Mouse (Mus musculus): ENCODE results near the gene Crip1. TPM values are rescaled to one million over a fixed set of nuclear protein-coding genes. Genes with fewer than 3 reads are reported as not detected.

The Crip1 gene
- polyA plus RNA-seq, 1 experiment from 2014 or later: 560 TPM

- Histone ChIP-seq H3K9ac (no peak overlapping the region), H3K36me3 (peaks cover 23% of the 10 kb centered on the region; the same call in 1 of the 2 replicates), H3K4me1 (peaks cover 47% of the 10 kb centered on the region), H3K9me3 (no peaks in the 10 kb centered on the region), H3K4me2 (no peak overlapping the region), H3K27ac (no peak overlapping the region), H3K4me3 (no peak overlapping the region), H3K27me3 (no peaks in the 10 kb centered on the region)
- no peak for ATAC-seq (ENCODE audit: insufficient number of reproducible peaks, low FRiP score, low TSS enrichment, low read depth)
- 79% methylated on average over 4 of the region's 4 CpGs for WGBS
These were observed 38.5 kb upstream of the Crip1 start for GRCm38 (mm10) chr12:113107431-113108124.

DNA sequence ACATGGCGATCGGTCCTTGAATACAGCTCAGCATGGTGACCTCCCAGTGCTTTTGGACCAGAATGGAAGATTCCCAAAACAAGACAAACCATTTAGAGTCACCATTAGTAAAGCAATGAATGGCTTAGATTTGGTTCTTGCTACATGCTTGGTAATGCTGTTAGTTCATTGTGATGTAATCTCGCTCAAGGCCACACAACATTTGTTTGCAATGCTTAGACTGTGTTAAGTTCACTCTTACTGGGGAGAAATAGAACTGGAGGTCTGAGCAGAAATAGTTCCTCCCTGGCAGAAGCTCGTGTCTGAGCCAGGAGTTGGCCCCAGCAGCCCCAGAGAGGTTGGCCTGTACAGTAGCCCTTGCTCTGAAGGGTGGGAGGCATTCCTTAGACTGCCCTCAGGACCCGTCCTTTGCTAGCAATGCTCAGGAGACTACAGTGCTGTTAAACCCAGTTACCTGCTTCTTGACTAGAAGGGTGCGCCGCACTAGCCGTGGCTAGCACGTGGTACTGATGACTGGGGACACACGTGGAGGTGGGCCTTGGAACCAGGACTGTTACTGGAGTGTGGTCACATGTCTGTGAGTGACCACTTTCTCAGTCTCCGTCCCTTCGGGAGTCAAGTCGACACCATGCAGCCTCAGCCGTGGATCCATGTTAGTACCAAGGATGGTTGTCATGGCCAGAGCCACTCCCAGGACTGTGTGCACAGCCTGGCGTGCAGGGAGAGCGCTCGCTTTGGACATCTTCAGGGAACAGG is 37.4 kb upstream of the Crip1 start:
- Histone ChIP-seq H3K4me3 (no peak overlapping the region), H3K4me1 (peaks cover 37% of the 10 kb centered on the region), H3K9me3 (no peaks in the 10 kb centered on the region), H3K27me3 (no peaks in the 10 kb centered on the region), H3K4me2 (no peak overlapping the region), H3K36me3 (peaks cover 29% of the 10 kb centered on the region; the same call in 1 of the 2 replicates), H3K27ac (no peak overlapping the region; the same call in 1 of the 2 replicates), H3K9ac (no peak overlapping the region)
- WGBS: 82% methylated on average over 17 of the region's 17 CpGs
- no peak for ATAC-seq (ENCODE audit: insufficient number of reproducible peaks, low FRiP score, low TSS enrichment, low read depth)

- Histone ChIP-seq H3K36me3 (peaks cover 40% of the 10 kb centered on the region), H3K9ac (no peak overlapping the region)
- no peak for ATAC-seq (ENCODE audit: insufficient number of reproducible peaks, low FRiP score, low TSS enrichment, low read depth)
These were observed 36.3 kb upstream of the Crip1 start for GRCm38 (mm10) chr12:113109801-113110200.

DNA sequence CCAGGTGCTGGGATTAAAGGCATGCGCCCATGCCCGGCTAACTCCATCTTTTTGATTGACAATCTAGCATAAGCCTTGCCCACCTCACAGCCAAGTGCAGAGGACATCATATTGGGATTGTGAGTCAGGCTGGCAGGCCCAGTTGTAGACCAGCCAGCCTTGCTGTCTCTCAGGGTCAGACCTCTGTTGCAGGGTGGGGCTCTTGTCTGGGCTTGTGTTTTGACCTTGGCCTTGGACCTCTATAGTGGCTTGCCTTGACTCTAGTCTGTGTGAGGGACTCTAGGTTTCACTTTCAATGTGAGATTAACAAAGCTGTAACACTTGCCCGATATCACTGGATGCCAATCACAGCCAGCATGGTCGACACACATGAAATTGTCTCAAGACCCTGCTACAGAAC is 32.0 kb upstream of the Crip1 start:
- ATAC-seq (ENCODE audit: insufficient number of reproducible peaks, low FRiP score, low TSS enrichment, low read depth): no peak

More at GRCm38 (mm10) chr12:113109801-113110200, 36.3 kb upstream of the Crip1 start:
- H3K27ac ChIP-seq: no peak overlapping the region
- peaks cover 31% of the 10 kb centered on the region for H3K4me1 ChIP-seq
- no peaks in the 10 kb centered on the region for H3K27me3 ChIP-seq
- 75% methylated on average over 10 of the region's 10 CpGs for WGBS
- no peak overlapping the region for H3K4me2 ChIP-seq
- no peaks in the 10 kb centered on the region for H3K9me3 ChIP-seq
- H3K4me3 ChIP-seq: no peak overlapping the region

GRCm38 (mm10) chr12:113114856-113115538 is 31.1 kb upstream of the Crip1 start:
- H3K27me3 ChIP-seq: no peaks in the 10 kb centered on the region
- H3K4me3 ChIP-seq: no peak overlapping the region
- no peak overlapping the region for H3K27ac ChIP-seq
- peaks cover 74% of the 10 kb centered on the region for H3K36me3 ChIP-seq
- H3K9me3 ChIP-seq: no peaks in the 10 kb centered on the region
- 81% methylated on average over 16 of the region's 16 CpGs for WGBS
- peaks cover 12% of the 10 kb centered on the region; the same call in 1 of the 2 replicates for H3K4me1 ChIP-seq
- ATAC-seq (ENCODE audit: insufficient number of reproducible peaks, low FRiP score, low TSS enrichment, low read depth): no peak
- no peak overlapping the region for H3K4me2 ChIP-seq
- H3K9ac ChIP-seq: no peak overlapping the region

More for the DNA sequence above, 32.0 kb upstream of the Crip1 start:
- Histone ChIP-seq H3K9ac (no peak overlapping the region), H3K4me2 (no peak overlapping the region), H3K4me1 (peaks cover 15% of the 10 kb centered on the region), H3K4me3 (no peak overlapping the region), H3K27me3 (no peaks in the 10 kb centered on the region), H3K36me3 (peaks cover 69% of the 10 kb centered on the region), H3K9me3 (no peaks in the 10 kb centered on the region), H3K27ac (no peak overlapping the region)
- WGBS: 84% methylated on average over 4 of the region's 4 CpGs

- 0 out of 2 replicates have a peak, but pooled peaks have one; percentile 33 for ATAC-seq (ENCODE audit: insufficient number of reproducible peaks, low FRiP score, low TSS enrichment, low read depth)
- H3K27ac ChIP-seq: no peak overlapping the region
- no peak overlapping the region for H3K9ac ChIP-seq
- no peak overlapping the region for H3K4me3 ChIP-seq
- H3K4me2 ChIP-seq: no peak overlapping the region
- no peaks in the 10 kb centered on the region for H3K27me3 ChIP-seq
- no peaks in the 10 kb centered on the region for H3K9me3 ChIP-seq
- WGBS: 84% methylated on average over 20 of the region's 20 CpGs
- peaks cover 93% of the 10 kb centered on the region for H3K36me3 ChIP-seq
- peaks cover 3% of the 10 kb centered on the region; the same call in 1 of the 2 replicates for H3K4me1 ChIP-seq
These were observed 26.4 kb upstream of the Crip1 start for GRCm38 (mm10) chr12:113119516-113120410.

DNA sequence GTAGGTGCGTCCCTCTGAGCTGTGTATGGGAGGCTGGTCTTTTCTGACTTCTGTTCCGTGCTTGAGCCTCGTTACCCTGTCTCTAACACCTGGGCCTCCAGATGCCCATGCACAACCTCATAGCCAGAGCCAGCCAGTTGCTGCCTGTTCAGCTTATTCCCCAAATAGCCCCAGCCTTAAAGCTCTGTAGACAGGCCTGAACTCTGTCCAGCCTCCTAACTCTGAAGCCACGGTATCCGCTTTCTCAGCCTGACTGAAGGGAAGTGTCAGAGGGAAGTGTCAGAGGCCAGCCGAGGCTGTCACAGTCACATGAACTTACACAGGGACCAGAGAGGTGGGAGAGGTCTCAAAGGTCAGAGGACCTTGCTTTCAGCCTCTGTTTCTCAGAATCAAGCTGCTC is 21.4 kb upstream of the Crip1 start:
- no peak for ATAC-seq (ENCODE audit: insufficient number of reproducible peaks, low FRiP score, low TSS enrichment, low read depth)
- no peak overlapping the region for H3K4me2 ChIP-seq
- 76% methylated on average over 6 of the region's 6 CpGs for WGBS

GRCm38 (mm10) chr12:113130732-113131131 is 15.4 kb upstream of the Crip1 start:
- Histone ChIP-seq H3K4me2 (no peak overlapping the region), H3K9ac (no peak overlapping the region), H3K27ac (no peak overlapping the region), H3K4me3 (no peak overlapping the region), H3K9me3 (no peaks in the 10 kb centered on the region), H3K36me3 (peaks cover 99% of the 10 kb centered on the region), H3K27me3 (no peaks in the 10 kb centered on the region), H3K4me1 (0 out of 2 replicates have a peak, but pooled peaks cover 9% of the 10 kb centered on the region)
- no peak for ATAC-seq (ENCODE audit: insufficient number of reproducible peaks, low FRiP score, low TSS enrichment, low read depth)
- WGBS: 96% methylated on average over 8 of the region's 8 CpGs

More for the DNA sequence above, 21.4 kb upstream of the Crip1 start:
- Histone ChIP-seq H3K4me1 (no peaks in the 10 kb centered on the region; the same call in 1 of the 2 replicates), H3K4me3 (no peak overlapping the region), H3K27ac (peak overlapping the region; percentile 11; the same call in 1 of the 2 replicates), H3K27me3 (no peaks in the 10 kb centered on the region), H3K9me3 (no peaks in the 10 kb centered on the region), H3K36me3 (peaks cover 98% of the 10 kb centered on the region), H3K9ac (no peak overlapping the region)

DNA sequence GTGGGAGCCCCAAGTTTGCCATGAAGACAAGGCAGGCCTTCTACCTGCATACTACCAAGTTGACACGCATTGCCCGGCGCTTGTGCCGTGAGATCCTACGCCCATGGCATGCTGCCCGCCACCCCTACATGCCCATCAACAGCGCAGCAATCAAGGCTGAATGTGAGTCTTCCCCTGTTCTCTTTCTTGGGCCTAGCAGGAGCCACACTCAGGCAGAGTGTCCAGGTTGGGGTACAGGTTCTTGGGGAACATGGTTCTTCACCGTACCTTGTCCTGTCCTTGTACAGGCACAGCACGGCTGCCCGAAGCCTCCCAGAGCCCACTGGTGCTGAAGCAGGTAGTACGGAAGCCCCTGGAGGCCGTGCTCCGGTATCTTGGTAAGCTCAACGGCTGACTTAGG is 14.5 kb upstream of the Crip1 start:
- Histone ChIP-seq H3K9me3 (no peaks in the 10 kb centered on the region), H3K9ac (no peak overlapping the region), H3K36me3 (peaks cover 100% of the 10 kb centered on the region), H3K4me1 (0 out of 2 replicates have a peak, but pooled peaks cover 9% of the 10 kb centered on the region), H3K4me3 (no peak overlapping the region), H3K4me2 (no peak overlapping the region), H3K27me3 (no peaks in the 10 kb centered on the region), H3K27ac (no peak overlapping the region)
- ATAC-seq (ENCODE audit: insufficient number of reproducible peaks, low FRiP score, low TSS enrichment, low read depth): no peak
- WGBS: 99% methylated on average over 14 of the region's 14 CpGs

GRCm38 (mm10) chr12:113132567-113132966 is 13.5 kb upstream of the Crip1 start:
- H3K9me3 ChIP-seq: no peaks in the 10 kb centered on the region
- peak; percentile 45; the same call in 1 of the 2 replicates for ATAC-seq (ENCODE audit: insufficient number of reproducible peaks, low FRiP score, low TSS enrichment, low read depth)
- H3K9ac ChIP-seq: no peak overlapping the region
- no peak overlapping the region for H3K4me2 ChIP-seq
- H3K27me3 ChIP-seq: no peaks in the 10 kb centered on the region
- 0 out of 2 replicates have a peak, but pooled peaks cover 9% of the 10 kb centered on the region for H3K4me1 ChIP-seq
- 56% methylated on average over 2 of the region's 2 CpGs for WGBS
- H3K4me3 ChIP-seq: no peak overlapping the region
- H3K36me3 ChIP-seq: peaks cover 100% of the 10 kb centered on the region
- H3K27ac ChIP-seq: no peak overlapping the region

GRCm38 (mm10) chr12:113133260-113133659 is 12.9 kb upstream of the Crip1 start:
- WGBS: 94% methylated on average over 8 of the region's 9 CpGs
- Histone ChIP-seq H3K27ac (no peak overlapping the region), H3K4me3 (no peak overlapping the region), H3K4me1 (0 out of 2 replicates have a peak, but pooled peaks cover 9% of the 10 kb centered on the region), H3K9ac (no peak overlapping the region), H3K36me3 (peaks cover 100% of the 10 kb centered on the region), H3K9me3 (no peaks in the 10 kb centered on the region), H3K27me3 (no peaks in the 10 kb centered on the region), H3K4me2 (no peak overlapping the region)
- no peak for ATAC-seq (ENCODE audit: insufficient number of reproducible peaks, low FRiP score, low TSS enrichment, low read depth)
